Mouse (Mus musculus): ENCODE data around the gene Spg7.
"Not testable (repeated sequence)": the region's sequence is repeated elsewhere in the genome, so short reads cannot be mapped to it uniquely, and the experiment has no call there.

Gene Spg7

DNA sequence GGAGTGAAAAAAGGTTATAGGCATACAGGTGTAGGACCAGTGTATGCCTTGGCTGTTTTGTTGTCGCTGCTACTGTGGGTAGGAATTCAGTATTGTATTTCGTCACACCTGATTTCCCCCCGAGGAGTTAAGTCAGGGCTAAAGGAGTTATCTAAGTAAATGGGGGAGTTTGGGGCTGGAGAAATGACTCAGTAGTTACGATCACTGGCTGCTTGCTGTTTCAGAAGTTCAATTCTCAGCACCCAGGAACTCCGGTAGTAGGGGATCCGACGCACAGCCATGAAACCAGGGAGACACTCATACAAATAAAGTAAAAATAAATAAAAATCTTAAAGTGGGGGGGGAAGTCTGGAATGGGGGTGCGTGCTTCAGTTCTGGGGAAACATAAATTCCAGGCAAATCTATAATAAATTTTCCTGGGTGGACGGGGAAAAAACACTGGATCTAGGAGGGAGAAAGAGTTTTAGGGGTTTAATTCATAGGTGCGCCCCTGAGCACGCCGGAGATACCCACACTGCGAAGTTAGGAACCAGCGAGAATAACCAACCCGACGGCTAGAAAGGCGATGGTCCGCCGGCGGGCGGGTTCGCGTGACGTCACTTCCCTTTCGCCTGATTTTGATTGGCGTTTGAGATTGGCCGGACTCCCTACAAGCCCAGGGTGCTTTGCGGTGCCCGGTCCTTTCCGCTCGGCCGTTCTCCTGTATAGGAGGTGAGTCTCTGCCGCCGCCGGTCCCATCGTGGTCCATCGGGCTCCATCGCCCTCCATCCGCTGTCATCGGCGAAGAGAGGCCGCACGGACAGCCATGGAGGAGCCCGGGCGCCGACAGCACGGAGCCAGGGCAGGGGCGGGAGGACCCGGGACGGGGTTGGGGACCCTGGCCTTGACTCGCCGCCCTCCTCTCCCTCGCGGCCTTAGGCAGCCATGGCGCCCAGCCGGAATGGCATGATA is 39.3 kb downstream of the Spg7 start, which contains the start of gene Rpl13:
Gene Rpl13 (plus strand): TSS at position 616 of the 951 bp plus-strand sequence.
- DNase-seq, result peak; percentile 97

DNA sequence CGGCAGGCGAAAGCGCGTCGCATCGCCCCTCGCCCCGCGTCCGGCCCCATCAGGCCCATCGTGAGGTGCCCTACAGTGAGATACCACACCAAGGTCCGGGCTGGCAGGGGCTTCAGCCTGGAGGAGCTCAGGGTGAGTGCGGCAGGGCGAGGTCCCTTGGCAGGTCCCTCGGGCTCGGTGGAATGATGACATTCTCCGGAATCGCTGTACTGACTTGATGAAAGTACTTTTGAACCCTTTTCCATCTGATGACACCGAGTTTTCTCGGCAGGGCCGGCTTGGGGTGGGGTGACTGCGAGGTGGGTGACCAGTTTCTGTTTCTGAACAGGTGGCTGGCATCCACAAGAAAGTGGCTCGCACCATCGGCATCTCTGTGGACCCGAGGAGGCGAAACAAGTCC is 40.1 kb downstream of the Spg7 start:
- not testable (repeated sequence) for DNase-seq

DNA sequence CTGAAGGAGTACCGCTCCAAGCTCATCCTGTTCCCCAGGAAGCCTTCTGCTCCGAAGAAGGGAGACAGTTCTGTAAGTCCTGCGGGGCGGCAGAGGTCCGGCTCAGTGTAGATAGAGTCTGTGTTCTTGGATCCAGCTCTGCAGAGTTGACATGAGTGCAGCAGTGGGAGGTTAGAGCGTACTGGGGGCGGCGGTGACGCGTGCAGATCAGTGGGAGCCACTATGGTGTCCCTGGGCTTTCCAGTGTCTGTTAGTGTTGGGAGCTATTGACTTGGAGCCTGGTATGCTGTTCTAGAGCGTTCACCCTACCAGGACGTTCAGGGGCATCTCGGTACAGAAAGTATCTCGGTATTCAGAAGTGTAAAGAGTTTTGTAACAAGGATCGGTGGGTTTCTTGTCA is 40.5 kb downstream of the Spg7 start:
- DNase-seq, result no peak

DNA sequence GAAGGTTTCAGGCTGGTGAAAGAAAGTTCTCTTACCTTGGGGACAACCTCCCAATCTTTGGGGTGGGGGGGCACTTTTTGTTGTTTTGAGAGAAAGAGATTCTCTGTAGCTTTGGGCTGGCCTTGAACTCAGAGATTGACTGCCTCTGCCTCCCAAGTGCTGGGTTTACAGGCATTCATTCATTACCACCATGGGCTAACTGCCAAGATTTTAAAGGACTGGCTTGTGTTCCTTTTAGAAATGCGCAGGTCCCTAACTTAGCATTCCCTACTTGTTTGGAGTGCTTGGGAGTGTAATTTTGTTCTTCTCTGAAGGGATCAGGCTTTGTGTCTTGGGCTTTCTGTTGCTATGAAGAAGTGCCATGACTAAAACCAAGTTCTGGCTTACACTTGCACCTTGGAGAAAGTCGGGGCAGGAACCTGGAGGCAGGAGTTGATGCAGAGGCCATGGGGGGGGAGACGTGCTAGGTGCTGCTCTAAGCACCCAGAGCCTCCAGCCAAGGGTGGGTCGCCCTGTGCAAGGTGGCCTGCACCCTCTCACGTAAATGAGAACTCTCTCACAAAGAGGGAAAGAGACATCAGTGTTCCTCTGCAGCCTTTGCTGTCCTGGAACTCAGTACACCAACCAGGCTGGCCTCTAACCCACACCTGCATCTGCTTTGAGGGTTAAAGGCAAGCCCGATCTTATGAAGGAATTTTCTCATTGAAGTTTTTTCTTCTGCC is 41.5 kb downstream of the Spg7 start:
- no peak for DNase-seq

DNA sequence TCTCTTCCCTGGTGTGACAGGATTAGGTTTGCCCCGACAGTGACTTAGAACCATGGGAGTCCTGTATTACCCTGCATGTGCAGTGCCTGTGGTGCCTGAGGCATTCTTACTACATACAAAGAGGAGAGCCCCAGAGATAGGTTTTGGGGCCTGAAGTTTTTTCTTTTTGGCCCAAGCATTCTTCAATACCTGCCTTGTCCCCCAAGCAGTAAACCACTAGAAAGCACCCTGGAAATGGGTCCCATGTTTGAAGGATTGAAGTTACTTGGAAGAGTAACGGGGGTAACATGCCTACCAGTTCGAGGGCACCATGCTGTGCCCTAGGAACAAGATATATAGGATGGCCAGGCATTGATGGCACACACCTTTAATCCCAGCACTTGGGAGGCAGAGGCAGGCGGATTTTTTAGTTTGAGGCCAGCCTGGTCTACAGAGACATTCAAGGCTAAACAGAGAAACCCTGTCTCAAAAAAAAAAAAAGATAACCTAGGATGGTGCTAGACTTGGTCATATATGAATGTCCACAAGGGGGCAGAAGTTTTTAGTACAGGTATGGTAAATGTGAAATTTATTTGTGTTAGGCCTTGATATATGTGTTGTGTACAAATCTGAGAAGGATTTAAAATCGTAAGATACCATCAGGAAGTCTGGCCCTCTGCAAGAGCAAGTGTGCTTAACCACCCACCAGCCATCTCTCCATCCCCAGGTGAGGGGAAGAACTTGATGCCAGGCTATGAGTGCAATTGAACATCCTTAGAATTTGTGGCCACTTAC is 43.0 kb downstream of the Spg7 start:
- DNase-seq, result peak; percentile 63

DNA sequence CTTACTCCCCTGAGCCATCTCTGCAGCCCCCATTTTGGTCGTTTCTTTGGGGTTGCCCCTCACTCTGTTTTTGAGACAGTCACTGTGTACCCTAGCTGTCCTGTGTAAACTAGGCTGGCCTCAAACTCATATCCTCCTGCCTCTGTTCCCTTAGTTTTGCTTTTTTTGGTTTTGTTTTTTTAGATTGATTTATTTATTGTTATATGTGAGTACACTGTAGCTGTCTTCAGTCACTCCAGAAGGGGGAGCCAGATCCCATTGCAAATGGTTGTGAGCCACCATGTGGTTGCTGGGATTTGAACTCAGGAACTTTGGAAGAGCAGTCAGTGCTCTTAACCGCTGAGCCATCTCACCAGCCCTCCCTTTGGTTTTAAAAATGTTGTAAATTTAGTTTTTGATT is 43.8 kb downstream of the Spg7 start:
- peak; percentile 44 for DNase-seq

DNA sequence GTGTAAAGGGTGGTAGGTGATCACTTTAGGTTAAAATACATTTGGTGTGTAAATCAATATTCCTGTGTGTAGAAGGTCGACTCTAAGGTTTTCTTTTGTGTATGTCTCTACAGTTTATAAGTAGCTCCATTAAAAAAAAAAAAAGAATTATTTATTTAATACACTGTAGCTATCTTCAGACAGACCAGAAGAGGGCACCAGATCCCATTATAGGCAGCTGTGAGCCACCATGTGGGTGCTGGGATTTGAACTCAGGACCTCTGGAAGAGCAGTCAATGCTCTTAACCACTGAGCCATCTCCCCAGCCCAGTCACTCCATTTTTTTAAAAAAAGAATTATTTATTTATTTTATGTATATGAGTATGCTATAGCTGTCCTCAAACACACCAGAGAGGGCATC is 45.3 kb downstream of the Spg7 start:
- DNase-seq, result no peak

DNA sequence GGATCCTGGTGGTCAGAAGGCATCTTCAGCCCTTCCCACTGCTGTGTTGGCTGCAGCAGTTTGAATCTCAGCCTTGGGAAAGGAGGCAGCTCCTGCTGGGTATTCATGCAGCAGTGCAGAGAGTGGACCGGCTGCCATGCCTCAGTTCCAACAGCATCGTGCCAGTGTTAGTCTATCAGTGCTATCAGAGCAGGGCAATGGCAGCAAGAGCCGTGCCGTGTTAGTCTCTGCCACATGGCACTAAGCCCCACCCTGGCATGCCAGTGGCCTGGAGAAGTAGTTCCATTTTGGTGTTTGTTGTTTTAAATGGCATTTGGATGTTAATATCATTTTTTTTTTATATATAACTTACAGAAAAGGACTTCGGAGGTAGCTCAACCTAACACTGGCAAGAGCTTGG is 46.2 kb downstream of the Spg7 start:
- no peak for DNase-seq

DNA sequence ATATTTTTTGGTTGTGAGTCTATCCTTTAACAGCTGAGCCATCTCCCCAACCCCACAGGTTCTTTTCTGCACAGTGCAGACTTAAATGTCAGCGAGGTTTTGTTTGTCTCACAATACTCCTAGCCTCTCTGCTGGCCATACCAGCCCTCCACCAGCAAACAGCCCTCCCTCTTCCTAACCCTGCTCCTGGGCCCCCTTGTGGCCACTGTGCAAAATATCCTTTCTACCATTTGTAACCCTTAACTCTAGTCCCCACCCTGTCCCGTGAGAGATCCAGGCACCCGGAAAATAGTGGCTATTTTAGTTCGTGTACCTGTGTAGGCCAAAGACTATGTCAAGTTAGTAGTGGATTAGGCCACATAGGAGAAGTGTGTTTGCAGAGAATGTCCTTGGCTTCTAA is 47.9 kb downstream of the Spg7 start:
- peak; percentile 80 for DNase-seq

DNA sequence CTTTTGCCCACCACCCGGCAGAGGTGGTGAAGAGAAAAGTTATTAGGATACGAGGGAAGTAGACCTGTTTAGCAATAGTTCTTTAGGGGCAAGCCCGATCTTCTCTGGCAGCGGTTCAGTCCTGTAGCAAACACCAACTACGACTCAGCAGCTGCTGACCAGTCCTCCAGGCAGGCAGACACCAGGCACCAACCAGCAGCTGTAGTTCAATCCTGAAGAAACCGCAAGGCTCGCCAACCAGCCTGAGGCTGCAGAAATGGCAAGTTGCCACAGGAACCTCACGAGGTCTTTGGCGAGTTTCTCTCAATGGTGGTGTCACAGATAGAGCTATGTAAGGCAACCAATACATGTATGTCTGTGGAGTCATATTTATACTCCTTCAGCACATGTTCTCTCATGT is 50.1 kb downstream of the Spg7 start:
- no peak for DNase-seq

DNA sequence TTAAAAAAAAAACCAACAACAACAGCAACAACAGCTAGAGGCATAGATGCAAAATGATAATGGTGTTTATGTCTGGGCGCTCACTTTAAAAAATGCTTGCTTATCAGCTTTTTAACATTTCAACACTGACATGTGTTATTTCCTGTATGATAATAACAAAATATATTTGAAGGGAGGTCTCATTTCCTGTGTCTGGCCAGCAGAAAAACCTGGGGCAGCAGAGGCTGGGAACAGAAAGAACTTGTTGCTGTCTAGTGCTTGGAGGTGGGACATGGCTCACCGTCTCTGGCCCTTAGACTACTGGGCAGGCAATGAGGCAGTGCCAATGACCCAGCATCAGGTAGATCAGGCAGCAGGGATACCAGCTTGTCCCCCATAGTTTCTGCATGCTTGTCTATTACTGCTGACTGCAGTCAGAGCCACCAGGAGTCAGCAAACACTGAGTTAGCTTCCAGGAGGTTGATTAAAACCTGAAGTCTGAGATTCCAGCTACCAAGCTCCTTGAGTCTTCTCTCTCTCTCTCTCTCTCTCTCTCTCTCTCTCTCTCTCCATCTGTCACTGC is 51.2 kb downstream of the Spg7 start:
- no peak for DNase-seq

DNA sequence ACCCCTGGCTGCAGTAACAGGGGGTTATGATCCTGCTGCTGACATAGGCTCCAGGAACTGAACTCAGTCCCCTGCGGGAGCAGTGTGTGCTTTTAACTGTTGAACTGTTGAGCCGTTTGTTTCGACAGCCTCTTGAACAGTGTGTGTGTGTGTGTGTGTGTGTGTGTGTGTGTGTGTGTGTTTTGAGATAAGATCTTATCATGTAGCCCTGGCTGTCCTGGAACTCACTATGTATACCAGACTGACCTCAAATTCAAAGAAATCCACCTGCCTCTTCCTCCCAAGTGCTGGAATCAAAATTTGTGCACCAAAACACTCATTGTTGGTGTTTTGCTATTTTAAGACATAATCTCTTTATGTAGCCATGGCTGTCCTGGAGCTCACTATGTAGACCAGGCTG is 51.9 kb downstream of the Spg7 start:
- no peak for DNase-seq

DNA sequence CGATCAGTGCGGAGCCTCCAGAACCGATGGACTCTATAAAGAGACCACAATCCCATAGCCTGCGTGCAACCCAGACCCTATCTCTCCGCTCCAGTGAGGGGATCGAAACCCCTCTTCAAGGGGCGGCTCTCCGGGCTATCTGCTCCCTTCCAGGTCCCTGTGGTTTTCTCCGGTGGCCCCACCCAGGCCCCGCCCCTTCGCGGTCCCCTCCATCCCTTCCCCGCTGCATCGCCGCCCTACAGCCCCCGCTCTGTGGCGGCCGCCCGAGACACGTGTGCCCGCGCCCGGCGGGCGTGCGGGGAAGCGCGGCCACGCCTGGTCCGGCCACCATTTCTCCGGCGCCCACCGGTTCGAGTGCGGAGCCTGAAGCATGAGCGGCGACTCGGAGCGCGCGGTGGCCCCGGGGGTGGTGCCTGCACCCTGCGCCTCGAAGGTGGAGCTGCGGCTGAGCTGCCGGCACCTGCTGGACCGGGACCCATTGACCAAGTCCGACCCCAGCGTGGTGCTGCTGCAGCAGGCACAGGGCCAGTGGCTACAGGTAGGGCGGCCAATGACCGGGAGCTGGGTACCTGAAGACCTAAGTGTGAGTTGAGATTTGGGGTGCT is 54.5 kb downstream of the Spg7 start, which contains the start of gene Cpne7:
Gene Cpne7 (plus strand): TSS at position 248 of the 605 bp plus-strand sequence.
- peak; percentile 51 for DNase-seq

DNA sequence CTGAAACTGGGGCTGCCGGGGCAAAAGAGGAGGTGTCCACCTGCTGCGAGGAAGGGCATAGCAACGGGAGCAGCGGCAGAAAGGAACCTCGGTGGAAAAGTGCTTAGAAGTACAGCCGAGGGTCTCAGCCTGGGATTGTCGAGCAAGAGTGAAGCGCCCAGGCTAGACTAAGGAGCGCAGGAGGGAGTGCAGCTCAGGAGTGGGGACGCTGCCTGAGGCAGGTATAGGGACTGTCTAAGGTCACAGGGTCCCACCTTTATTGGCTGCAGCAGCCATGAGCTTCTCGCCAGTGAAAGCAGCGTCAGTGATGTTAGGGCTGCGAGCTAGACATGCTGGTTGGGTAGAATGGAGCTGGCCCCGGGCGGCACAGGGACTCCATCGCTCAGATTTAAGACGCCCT is 55.0 kb downstream of the Spg7 start:
- no peak for DNase-seq

DNA sequence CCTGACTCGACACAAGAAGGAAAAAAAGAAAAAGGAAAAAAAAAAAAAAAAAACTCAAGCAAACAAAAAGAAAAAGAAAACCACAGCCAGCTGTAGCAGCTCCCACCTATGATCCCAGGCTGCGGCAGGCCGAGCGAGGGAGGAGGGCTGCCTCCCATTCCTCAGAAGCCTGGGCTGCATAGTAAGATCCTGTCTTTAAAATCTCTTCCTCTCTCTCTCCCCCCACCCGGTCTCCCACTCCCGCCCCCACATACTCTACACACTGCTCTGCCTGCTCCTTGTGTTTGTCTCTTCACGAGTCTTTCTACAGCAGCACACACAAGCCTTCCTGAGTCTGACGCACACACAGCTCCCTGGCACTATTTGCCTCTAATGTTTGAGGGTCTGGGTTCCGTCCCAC is 59.3 kb downstream of the Spg7 start:
- DNase-seq, result no peak

DNA sequence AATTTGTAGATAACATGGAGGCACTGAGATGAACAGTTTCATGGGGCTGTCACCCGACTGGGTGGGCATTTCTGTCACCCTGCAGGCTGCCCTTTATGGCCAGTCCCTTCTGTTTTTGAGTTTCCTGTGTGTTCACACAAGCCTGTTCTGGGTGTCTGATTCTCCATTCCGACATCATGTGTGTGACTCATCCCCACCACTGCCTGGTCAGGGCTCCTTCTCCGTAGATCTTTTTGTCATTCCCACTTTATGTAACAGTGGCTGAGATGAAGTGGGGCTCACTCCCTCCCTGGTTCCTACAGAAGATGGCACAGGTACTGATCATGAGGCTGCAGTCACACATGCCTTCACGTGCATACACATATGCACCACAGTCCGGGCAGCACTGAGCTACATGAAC is 59.9 kb downstream of the Spg7 start:
- no peak for DNase-seq

DNA sequence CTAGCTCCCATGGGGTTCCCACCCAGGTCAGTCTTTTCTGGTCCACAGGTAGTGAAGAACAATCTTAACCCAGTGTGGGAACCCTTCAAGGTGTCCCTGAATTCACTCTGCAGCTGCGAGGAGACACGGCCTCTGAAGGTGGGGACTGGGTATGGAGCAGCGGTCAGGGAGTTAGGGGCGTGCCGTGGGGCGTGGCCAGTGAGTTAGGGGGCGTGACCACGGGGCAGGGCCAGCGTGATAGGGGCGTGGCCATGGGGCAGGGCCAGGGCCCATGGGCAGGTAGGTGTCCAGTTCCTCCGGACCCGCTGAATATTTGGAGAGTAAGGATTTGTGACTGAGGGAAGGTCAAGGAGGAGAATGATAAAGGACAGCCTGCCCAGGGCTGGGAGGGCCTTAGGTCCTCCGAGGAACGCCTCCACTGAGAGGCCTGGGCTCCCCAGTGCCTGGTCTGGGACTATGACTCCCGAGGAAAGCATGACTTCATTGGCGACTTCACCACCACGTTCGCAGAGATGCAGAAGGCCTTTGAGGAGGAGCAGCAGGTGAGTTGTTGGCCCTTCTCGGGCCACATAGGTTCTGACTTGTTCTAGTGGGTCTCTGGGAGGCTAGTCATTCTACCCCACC is 63.6 kb downstream of the Spg7 start:
- DNase-seq, result peak; percentile 41

DNA sequence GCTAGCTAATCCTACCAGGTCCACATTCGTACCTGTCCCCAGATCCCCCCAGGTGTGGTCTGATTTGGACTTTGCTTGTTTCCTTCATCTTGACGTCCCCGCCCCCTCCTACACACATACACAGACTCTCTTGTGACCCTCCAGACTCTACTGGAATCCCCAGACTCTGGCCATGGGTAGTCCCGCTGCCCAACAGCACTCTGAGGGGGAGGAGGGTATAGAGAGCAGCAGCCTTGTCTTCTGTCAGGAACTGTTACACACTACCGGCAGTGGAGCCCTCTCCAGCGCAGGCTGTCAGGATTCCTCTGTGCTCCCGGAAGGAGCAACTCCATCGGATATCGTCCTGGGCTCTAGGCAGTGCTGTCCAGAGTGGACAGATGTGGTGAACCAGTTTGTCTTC is 68.3 kb downstream of the Spg7 start:
- no peak for DNase-seq

DNA sequence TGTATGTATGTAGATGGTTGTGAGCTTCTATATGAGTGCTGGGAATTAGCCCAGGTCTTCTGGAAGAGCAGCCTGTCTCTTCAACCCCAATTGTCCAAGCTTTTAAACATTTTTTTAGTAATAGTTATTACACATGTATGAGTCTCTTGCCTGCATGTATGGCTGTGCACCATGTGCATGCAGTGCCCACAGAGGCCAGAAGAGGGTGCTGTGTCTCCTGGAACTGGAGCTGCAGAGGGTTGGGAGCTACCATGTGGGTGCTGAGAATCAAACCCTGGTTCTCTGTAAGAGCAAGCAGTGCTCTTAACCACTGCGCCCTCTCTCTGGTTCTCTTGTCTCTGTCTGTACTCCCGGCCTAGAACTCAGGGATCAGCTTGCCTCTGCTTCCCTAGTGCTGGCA is 70.2 kb downstream of the Spg7 start:
- DNase-seq, result no peak

DNA sequence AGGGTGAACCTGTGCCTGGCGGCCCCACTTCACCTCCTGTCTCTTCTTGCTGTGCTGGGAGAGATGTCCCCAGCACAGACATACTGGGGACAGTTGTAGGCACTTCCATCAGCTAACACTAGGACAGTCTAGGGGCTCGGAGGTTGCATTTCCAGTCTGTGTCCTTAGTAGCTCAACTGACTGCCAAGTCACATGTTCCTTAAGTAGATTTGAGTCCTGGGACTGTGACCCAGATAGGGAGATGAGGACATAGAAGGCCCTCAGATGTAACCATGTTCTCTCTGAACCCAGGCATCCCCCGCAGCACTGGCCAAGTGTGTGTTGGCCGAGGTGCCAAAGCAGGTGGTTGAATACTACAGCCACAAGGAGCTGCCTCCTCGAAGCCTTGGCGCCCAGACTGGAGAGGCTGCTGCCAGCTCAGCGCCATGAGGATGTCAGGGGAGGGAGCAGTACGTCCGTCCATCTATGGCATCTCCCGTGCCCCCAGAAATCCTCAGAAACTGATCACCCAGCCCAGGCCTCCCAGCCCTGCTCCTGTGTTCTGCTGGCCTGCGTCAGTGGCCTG is 71.5 kb downstream of the Spg7 start:
- peak; percentile 59 for DNase-seq

DNA sequence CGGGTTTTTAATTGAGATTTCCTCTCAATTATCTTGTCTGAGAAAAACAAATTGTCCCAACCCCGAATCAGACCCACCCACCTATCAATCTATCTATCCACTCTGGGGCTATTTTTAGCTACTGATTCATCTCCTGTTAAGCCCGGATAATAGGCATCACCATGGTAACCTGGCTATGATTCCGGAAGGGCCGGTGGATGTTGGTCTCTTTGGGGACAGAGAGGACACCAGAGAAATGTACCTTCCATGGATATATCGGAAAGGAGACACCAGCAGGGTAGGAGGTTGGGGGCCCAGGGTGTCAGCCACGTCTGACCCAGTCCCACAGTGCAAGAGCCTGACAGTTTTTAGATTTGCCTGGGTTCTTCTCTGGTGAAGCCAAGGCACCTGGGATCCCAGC is 72.7 kb downstream of the Spg7 start:
- DNase-seq, result peak; percentile 78

DNA sequence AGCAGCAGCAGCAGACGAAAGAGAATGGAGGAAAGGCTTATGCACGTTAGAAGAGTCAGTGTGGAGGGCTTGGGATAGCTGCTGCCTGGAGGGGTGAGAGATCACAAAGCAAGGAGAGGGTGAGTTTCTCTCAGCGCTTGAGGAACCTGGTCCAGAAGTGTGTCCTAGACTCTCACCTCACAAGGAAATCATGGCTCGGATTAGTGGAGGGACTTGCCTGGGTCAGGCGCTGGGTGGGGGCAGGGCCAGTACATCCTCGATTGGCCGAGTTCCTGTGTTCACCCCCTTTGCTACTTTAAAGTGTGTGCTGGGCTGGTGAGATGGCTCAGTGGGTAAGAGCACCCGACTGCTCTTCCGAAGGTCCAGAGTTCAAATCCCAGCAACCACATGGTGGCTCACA is 73.1 kb downstream of the Spg7 start:
- peak; percentile 52 for DNase-seq
